Mouse (Mus musculus): ENCODE measurements at regions not wholly inside any gene's neighbourhood (a gene's known extent, or its start where the extent isn't known, plus 50 kb on each side); places are given as distances from the start of the nearest gene placed in this dataset.
A peak's percentile ranks its signal among the peaks of the same experiment; 100 is the strongest.

- no peak for DNase-seq
These were observed 1789.0 kb upstream of the Gm7489 start for GRCm38 (mm10) chr15:52095629-52096190.

GRCm38 (mm10) chr15:52108761-52109160 is 1775.9 kb upstream of the Gm7489 start:
- no peak for DNase-seq

- DNase-seq, result no peak
These were observed 1770.2 kb upstream of the Gm7489 start for GRCm38 (mm10) chr15:52114368-52115036.

- no peak for DNase-seq
These were observed 1748.0 kb upstream of the Gm7489 start for GRCm38 (mm10) chr15:52136693-52137092.

- DNase-seq, result peak; percentile 41
These were observed 1731.3 kb upstream of the Gm7489 start for GRCm38 (mm10) chr15:52153421-52153820.

- DNase-seq, result no peak
These were observed 1728.9 kb upstream of the Gm7489 start for GRCm38 (mm10) chr15:52155784-52156183.

- DNase-seq, result no peak
These were observed 1727.9 kb upstream of the Gm7489 start for GRCm38 (mm10) chr15:52156779-52157178.

- peak; percentile 79 for DNase-seq
These were observed 1724.3 kb upstream of the Gm7489 start for GRCm38 (mm10) chr15:52160181-52161088.

- DNase-seq, result no peak
These were observed 1723.6 kb upstream of the Gm7489 start for GRCm38 (mm10) chr15:52161089-52161442.

GRCm38 (mm10) chr15:52161568-52162316 is 1723.0 kb upstream of the Gm7489 start:
- peak; percentile 17 for DNase-seq

GRCm38 (mm10) chr15:52166144-52166543 is 1718.6 kb upstream of the Gm7489 start:
- DNase-seq, result no peak

GRCm38 (mm10) chr15:52166595-52167443 is 1717.9 kb upstream of the Gm7489 start:
- no peak for DNase-seq

- no peak for DNase-seq
These were observed 1716.9 kb upstream of the Gm7489 start for GRCm38 (mm10) chr15:52167811-52168210.

- DNase-seq, result no peak
These were observed 1707.8 kb upstream of the Gm7489 start for GRCm38 (mm10) chr15:52176951-52177350.

GRCm38 (mm10) chr15:52178668-52179067 is 1706.0 kb upstream of the Gm7489 start:
- no peak for DNase-seq

GRCm38 (mm10) chr15:52179379-52179778 is 1705.3 kb upstream of the Gm7489 start:
- DNase-seq, result no peak

GRCm38 (mm10) chr15:52191176-52191575 is 1693.5 kb upstream of the Gm7489 start:
- no peak for DNase-seq

GRCm38 (mm10) chr15:52207271-52207670 is 1677.4 kb upstream of the Gm7489 start:
- DNase-seq, result no peak

GRCm38 (mm10) chr15:52232442-52232841 is 1652.3 kb upstream of the Gm7489 start:
- no peak for DNase-seq

GRCm38 (mm10) chr15:52236220-52236619 is 1648.5 kb upstream of the Gm7489 start:
- DNase-seq, result peak; percentile 1

- no peak for DNase-seq
These were observed 1641.8 kb upstream of the Gm7489 start for GRCm38 (mm10) chr15:52242890-52243289.

All from lung, postnatal 14 days (tissue).